Mouse (Mus musculus) frontal cortex, adult 2 months (tissue): ENCODE results near the gene Snx20. TPM values are rescaled to one million over a fixed set of nuclear protein-coding genes. Genes with fewer than 3 reads are reported as not detected.

Experiments
- DNase-seq, 2 experiments: peaks; one replicate each; pipeline ENCODE4 v3.0.0; 2022; ENCODE audit warnings: low spot score in 1 of 2; ENCODE audit errors: extremely low spot score in 1 of 2
- polyA plus RNA-seq: library from polyadenylated mRNA; depleted of rRNA; stranded (reverse); fragments of >200 nt; gene quantifications from 2 replicates; pipeline ENCODE4 v1.2.3, GENCODE M21; 2012

The Snx20 gene
- polyA plus RNA-seq, 1 experiment, result 1.2 TPM

GRCm38 (mm10) chr8:88609036-88609435, 26.9 kb downstream of the Snx20 start:
- no peak for DNase-seq

GRCm38 (mm10) chr8:88605361-88606040, 30.4 kb downstream of the Snx20 start:
- DNase-seq, result no peak

GRCm38 (mm10) chr8:88604065-88605038, 31.6 kb downstream of the Snx20 start:
- DNase-seq, result peak in 1 of 2 experiments; percentile 36

GRCm38 (mm10) chr8:88603446-88603989, 32.4 kb downstream of the Snx20 start:
- no peak for DNase-seq

- no peak for DNase-seq
Measured at GRCm38 (mm10) chr8:88599491-88599890, 36.4 kb downstream of the Snx20 start.

- no peak for DNase-seq
Measured at GRCm38 (mm10) chr8:88598578-88598977, 37.4 kb downstream of the Snx20 start.

GRCm38 (mm10) chr8:88596042-88596441, 39.9 kb downstream of the Snx20 start:
- DNase-seq, result no peak

GRCm38 (mm10) chr8:88593947-88594346, 42.0 kb downstream of the Snx20 start:
- no peak for DNase-seq

GRCm38 (mm10) chr8:88590226-88590625, 45.7 kb downstream of the Snx20 start:
- DNase-seq, result no peak

GRCm38 (mm10) chr8:88588205-88588889, 47.6 kb downstream of the Snx20 start:
- no peak for DNase-seq

- no peak for DNase-seq
Measured at GRCm38 (mm10) chr8:88583863-88584262, 52.1 kb downstream of the Snx20 start.

- no peak for DNase-seq
Measured at GRCm38 (mm10) chr8:88580785-88581184, 55.1 kb downstream of the Snx20 start.

- DNase-seq, result no peak
Measured at GRCm38 (mm10) chr8:88579668-88580330, 56.1 kb downstream of the Snx20 start.

GRCm38 (mm10) chr8:88579246-88579645, 56.7 kb downstream of the Snx20 start:
- no peak for DNase-seq

GRCm38 (mm10) chr8:88578413-88579175, 57.3 kb downstream of the Snx20 start:
- DNase-seq, result no peak

- DNase-seq, result no peak
Measured at GRCm38 (mm10) chr8:88577666-88578065, 58.3 kb downstream of the Snx20 start.
